Mouse (Mus musculus): ENCODE measurements around the gene Pou5f1. TPM values are rescaled to one million over a fixed set of nuclear protein-coding genes. Genes with fewer than 3 reads are reported as not detected.
"Not testable (repeated sequence)": the region's sequence is repeated elsewhere in the genome, so short reads cannot be mapped to it uniquely, and the experiment has no call there.

Pou5f1 gene
- 0.13 TPM in 1 of 2 replicates, not detected in the other for polyA plus RNA-seq (2014; fragmentation: Nextera tagmentation; extraction: Ambion mirVana)

DNA sequence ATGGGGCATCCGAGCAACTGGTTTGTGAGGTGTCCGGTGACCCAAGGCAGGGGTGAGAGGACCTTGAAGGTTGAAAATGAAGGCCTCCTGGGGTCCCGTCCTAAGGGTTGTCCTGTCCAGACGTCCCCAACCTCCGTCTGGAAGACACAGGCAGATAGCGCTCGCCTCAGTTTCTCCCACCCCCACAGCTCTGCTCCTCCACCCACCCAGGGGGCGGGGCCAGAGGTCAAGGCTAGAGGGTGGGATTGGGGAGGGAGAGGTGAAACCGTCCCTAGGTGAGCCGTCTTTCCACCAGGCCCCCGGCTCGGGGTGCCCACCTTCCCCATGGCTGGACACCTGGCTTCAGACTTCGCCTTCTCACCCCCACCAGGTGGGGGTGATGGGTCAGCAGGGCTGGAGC, at the start of gene Pou5f1:
Gene Pou5f1 (plus strand): TSS at position 243 of the 400 bp plus-strand sequence.
- Histone ChIP-seq H3K4me3 (ENCODE audit: low read depth, low read length) (no peak within 1 kb of the TSS), H3K9me3 (ENCODE audit: control insufficient read depth, low read length) (no peaks in the 10 kb centered on the region), H3K27me3 (replicated peaks; ENCODE audit: control insufficient read depth, insufficient read depth, low read length) (peaks cover 24% of the 10 kb centered on the region; the same call in 1 of the 2 replicates), H3K4me1 (replicated peaks; ENCODE audit: control insufficient read depth, insufficient read depth, low read length) (no peaks in the 10 kb centered on the region; the same call in 1 of the 2 replicates), H3K27ac (ENCODE audit: low read depth) (no peak within 1 kb of the TSS), H3K4me2 (ENCODE audit: low read length) (no peak within 1 kb of the TSS), H3K36me3 (ENCODE audit: control insufficient read depth, insufficient read depth, low read length) (no peaks in the 10 kb centered on the region), H3K9ac (ENCODE audit: low read length) (no peak within 1 kb of the TSS)
- 53% methylated on average over 13 of the region's 13 CpGs for WGBS
- DNase-seq (ENCODE audit: low spot score) (no peak), ATAC-seq (replicated peaks; ENCODE audit: low FRiP score, low TSS enrichment, low read depth) (no peak)

DNA sequence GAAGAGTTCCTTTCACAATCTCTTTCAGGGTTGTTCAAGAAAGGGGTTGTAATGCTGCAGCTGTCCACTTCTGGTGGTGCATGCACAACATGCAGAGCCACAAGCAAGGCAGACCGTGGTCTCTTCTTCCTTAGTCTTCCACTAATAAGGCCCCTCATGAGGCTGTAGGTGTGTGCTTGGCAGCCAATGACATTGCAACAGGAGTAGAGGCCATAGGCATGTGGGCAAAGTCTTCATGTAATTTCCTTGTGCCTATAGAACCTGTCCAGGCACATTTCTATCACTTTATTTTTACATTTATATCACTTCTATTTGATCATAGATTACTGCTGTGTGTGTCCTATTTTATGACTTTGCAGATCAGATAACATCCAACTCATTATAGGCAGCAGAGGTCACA, 47.6 kb upstream of the Pou5f1 start:
- WGBS: no CpG with 5 or more reads among the region's 1 CpGs
- H3K4me2 ChIP-seq (ENCODE audit: low read length): not testable (repeated sequence)

DNA sequence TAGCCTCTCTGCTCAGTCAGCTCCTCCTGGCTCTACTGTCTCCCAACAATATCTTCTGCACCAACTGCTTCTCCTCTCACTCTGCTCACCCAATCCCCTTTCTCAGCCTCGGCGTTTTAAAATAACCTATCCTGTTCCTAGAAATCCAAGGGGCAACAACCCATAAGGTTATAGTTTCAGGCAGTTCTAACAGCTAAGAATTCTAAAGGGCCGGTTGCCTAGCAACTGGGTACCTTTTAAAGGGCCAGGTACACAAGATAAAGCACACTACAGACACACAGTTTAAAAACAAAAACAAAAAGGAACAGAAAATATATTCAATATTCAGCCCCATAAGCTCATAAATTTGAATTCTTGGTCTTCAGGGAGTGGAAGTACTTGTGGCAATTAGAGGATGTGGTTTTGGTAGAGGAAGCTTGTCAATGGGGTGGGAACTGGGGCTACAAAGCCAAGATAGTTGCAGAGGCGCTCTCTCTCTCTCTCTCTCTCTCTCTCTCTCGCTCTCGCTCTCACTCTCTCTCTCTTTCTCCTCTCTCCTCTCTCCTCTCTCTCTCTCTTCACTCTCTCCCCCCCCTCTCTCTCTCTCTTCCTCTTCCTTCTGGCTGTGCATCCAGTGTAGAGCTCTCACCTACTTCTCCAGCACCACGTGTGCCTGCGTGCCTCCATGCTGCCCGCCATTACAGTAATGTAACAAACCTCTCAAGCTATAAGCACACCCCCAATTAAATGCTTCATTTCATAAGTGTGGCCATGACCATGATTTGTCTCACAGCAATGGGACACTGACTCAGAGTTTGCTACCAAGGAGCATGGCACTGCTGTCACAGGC, 45.1 kb upstream of the Pou5f1 start:
- not testable (repeated sequence) for ATAC-seq (replicated peaks; ENCODE audit: low FRiP score, low TSS enrichment, low read depth); H3K27me3 ChIP-seq (replicated peaks; ENCODE audit: control insufficient read depth, insufficient read depth, low read length); H3K4me1 ChIP-seq (replicated peaks; ENCODE audit: control insufficient read depth, insufficient read depth, low read length); H3K27ac ChIP-seq (ENCODE audit: low read depth); H3K4me2 ChIP-seq (ENCODE audit: low read length); DNase-seq (ENCODE audit: low spot score); H3K4me3 ChIP-seq (ENCODE audit: low read depth, low read length); H3K9ac ChIP-seq (ENCODE audit: low read length); H3K9me3 ChIP-seq (ENCODE audit: control insufficient read depth, low read length); H3K36me3 ChIP-seq (ENCODE audit: control insufficient read depth, insufficient read depth, low read length)
- WGBS: no CpG with 5 or more reads among the region's 9 CpGs

More for the DNA sequence above, 47.6 kb upstream of the Pou5f1 start:
- H3K4me1 ChIP-seq (replicated peaks; ENCODE audit: control insufficient read depth, insufficient read depth, low read length); H3K9ac ChIP-seq (ENCODE audit: low read length); H3K4me3 ChIP-seq (ENCODE audit: low read depth, low read length); H3K27ac ChIP-seq (ENCODE audit: low read depth); ATAC-seq (replicated peaks; ENCODE audit: low FRiP score, low TSS enrichment, low read depth); H3K9me3 ChIP-seq (ENCODE audit: control insufficient read depth, low read length); H3K27me3 ChIP-seq (replicated peaks; ENCODE audit: control insufficient read depth, insufficient read depth, low read length); DNase-seq (ENCODE audit: low spot score); H3K36me3 ChIP-seq (ENCODE audit: control insufficient read depth, insufficient read depth, low read length): not testable (repeated sequence)

DNA sequence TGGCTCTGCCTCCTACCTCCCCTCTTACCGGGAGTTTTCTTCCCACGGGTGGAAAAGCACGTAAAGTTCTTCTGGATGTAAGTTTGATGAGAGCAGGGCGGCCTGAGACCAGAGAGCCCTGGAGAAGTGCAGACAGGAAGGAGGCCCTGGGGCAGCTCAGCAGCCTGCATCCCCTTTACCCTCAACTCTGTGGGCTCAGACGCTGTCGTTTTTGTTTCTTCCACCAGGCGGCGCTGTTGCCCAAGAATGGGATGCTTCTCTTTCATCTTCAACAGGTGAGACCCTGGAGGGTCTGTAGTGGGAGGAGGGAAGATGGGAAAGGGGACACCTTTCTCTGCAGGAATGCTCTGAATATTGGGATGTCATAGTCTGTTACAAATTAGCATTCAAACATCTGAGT, 40.2 kb upstream of the Pou5f1 start:
- H3K4me1 ChIP-seq (replicated peaks; ENCODE audit: control insufficient read depth, insufficient read depth, low read length); ATAC-seq (replicated peaks; ENCODE audit: low FRiP score, low TSS enrichment, low read depth); H3K9ac ChIP-seq (ENCODE audit: low read length); H3K36me3 ChIP-seq (ENCODE audit: control insufficient read depth, insufficient read depth, low read length); H3K4me3 ChIP-seq (ENCODE audit: low read depth, low read length); H3K9me3 ChIP-seq (ENCODE audit: control insufficient read depth, low read length); H3K27ac ChIP-seq (ENCODE audit: low read depth); H3K4me2 ChIP-seq (ENCODE audit: low read length): not testable (repeated sequence)
- WGBS: 10% methylated on average over 8 of the region's 8 CpGs
- peaks cover 18% of the 10 kb centered on the region for H3K27me3 ChIP-seq (replicated peaks; ENCODE audit: control insufficient read depth, insufficient read depth, low read length)
- peak; percentile 84 for DNase-seq (ENCODE audit: low spot score)

DNA sequence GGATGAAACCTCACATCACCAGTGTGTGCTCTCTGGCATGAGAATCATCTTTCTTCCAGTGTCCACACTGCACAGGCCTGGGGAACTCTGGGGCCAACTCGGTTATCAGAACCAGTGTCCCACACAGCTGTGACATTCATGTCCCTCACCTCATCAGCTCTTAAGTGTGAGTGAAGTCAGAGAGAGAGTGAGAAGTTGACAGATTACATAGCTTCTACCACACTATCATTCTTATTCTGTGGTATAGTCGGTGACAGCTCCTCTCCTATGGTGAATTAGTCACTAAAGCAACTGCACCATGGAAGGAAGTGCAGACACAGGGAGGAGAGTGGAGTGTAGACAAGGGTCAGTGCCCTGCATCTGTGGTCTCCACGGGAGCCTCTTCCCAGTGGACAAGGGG, 36.9 kb upstream of the Pou5f1 start:
- not testable (repeated sequence) for ATAC-seq (replicated peaks; ENCODE audit: low FRiP score, low TSS enrichment, low read depth); DNase-seq (ENCODE audit: low spot score); H3K9ac ChIP-seq (ENCODE audit: low read length); H3K4me1 ChIP-seq (replicated peaks; ENCODE audit: control insufficient read depth, insufficient read depth, low read length); H3K4me2 ChIP-seq (ENCODE audit: low read length); H3K9me3 ChIP-seq (ENCODE audit: control insufficient read depth, low read length); H3K27ac ChIP-seq (ENCODE audit: low read depth); H3K4me3 ChIP-seq (ENCODE audit: low read depth, low read length); H3K36me3 ChIP-seq (ENCODE audit: control insufficient read depth, insufficient read depth, low read length)
- peaks cover 23% of the 10 kb centered on the region for H3K27me3 ChIP-seq (replicated peaks; ENCODE audit: control insufficient read depth, insufficient read depth, low read length)
- 64% methylated on average over 3 of the region's 3 CpGs for WGBS

DNA sequence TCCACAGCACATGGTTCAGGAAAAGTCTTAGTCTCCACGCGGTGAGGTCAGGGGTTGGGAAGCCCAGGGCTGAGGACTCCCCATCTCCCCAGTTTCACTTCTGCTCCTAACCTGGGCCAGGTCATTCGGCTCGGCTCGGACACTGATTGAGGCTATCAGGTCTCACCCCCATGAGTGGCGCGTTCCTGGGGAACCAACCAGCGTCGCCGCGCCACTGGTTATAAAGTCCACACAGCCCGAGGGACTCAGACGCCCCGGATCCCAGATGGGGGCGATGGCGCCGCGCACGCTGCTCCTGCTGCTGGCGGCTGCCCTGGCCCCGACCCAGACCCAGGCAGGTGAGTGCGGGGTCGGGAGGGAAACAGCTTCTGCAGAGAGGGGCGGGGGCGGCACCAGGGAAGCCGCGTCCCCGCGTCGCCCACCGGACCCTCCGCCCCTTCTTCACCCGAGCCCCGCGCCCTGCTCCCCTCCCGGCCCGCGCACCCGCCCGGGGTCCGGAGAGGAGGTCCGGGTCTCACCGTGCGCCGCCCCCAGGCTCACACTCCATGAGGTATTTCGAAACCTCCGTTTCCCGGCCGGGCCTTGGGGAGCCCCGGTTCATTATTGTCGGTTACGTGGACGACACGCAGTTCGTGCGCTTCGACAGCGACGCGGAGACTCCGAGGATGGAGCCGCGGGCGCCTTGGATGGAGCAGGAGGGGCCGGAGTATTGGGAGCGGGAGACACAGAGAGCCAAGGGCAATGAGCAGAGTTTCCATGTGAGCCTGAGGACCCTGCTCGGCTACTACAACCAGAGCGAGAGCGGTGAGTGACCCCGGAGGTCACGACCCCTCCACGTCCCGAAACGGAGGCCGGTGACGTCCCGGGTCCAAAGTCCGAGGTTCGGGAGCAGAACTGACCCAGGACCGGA, 35.7 kb upstream of the Pou5f1 start, which contains the start of gene H2-Q10:
Gene H2-Q10 (plus strand): TSS at position 248 of the 910 bp plus-strand sequence.
- no peaks in the 10 kb centered on the region for H3K4me1 ChIP-seq (replicated peaks; ENCODE audit: control insufficient read depth, insufficient read depth, low read length)
- H3K36me3 ChIP-seq (ENCODE audit: control insufficient read depth, insufficient read depth, low read length): no peaks in the 10 kb centered on the region
- ATAC-seq (replicated peaks; ENCODE audit: low FRiP score, low TSS enrichment, low read depth): no peak
- under 1% methylated on average over 70 of the region's 80 CpGs for WGBS
- no peak within 1 kb of the TSS for H3K27ac ChIP-seq (ENCODE audit: low read depth)
- H3K9me3 ChIP-seq (ENCODE audit: control insufficient read depth, low read length): no peaks in the 10 kb centered on the region
- H3K4me2 ChIP-seq (ENCODE audit: low read length): peak within 1 kb of the TSS; percentile 80
- peak within 1 kb of the TSS; percentile 41 for H3K4me3 ChIP-seq (ENCODE audit: low read depth, low read length)
- H3K27me3 ChIP-seq (replicated peaks; ENCODE audit: control insufficient read depth, insufficient read depth, low read length): peaks cover 23% of the 10 kb centered on the region
- DNase-seq (ENCODE audit: low spot score): peak; percentile 57
- H3K9ac ChIP-seq (ENCODE audit: low read length): peak within 1 kb of the TSS; percentile 16

DNA sequence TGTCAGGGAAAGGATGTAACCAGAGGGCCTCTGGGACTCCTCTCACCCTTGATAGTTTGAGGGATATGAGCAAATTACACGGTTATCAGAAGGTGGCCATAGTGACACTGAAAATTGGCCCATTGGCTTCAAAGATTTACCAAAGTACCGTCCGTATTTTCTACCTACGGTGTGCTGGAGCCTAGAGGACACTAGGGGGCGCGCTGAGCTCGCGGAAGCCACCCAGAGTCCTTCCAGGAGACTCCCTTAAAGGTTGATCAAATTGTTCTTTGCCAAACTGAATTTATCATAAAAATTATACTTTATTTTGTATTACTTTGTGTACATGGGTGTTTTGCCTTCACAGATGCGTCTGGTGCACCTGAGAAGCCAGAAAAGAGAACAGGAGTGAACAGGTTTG, 21.8 kb upstream of the Pou5f1 start:
- H3K9ac ChIP-seq (ENCODE audit: low read length): no peak overlapping the region
- H3K27me3 ChIP-seq (replicated peaks; ENCODE audit: control insufficient read depth, insufficient read depth, low read length): no peaks in the 10 kb centered on the region
- H3K4me2 ChIP-seq (ENCODE audit: low read length): no peak overlapping the region
- H3K27ac ChIP-seq (ENCODE audit: low read depth): no peak overlapping the region
- no peaks in the 10 kb centered on the region for H3K36me3 ChIP-seq (ENCODE audit: control insufficient read depth, insufficient read depth, low read length)
- peak; percentile 73 for DNase-seq (ENCODE audit: low spot score)
- ATAC-seq (replicated peaks; ENCODE audit: low FRiP score, low TSS enrichment, low read depth): no peak; the same call in 1 of the 2 replicates
- 1% methylated on average over 9 of the region's 9 CpGs for WGBS
- H3K4me1 ChIP-seq (replicated peaks; ENCODE audit: control insufficient read depth, insufficient read depth, low read length): no peaks in the 10 kb centered on the region
- no peak overlapping the region for H3K4me3 ChIP-seq (ENCODE audit: low read depth, low read length)
- no peaks in the 10 kb centered on the region for H3K9me3 ChIP-seq (ENCODE audit: control insufficient read depth, low read length)

DNA sequence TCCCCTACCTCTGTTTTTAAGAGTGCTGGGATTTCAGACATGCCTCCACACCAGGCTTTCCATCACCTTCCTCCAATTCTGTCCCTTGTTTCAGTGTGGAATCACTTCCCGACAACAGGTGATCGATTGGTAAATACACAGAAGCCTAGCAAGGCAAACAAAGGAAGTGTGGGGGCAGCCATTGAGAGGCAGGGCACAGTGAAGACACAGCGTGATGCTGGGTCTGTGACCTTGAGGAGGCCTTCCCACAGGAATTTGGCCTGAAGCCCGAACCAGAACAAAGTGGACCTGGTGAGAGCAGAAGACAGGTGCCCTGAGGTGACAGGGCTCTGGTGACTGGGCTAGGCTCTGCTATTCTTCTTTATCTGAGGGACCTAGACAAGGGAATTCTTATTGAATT, 20.1 kb upstream of the Pou5f1 start:
- ATAC-seq (replicated peaks; ENCODE audit: low FRiP score, low TSS enrichment, low read depth) (no peak), DNase-seq (ENCODE audit: low spot score) (no peak)
- Histone ChIP-seq H3K4me1 (replicated peaks; ENCODE audit: control insufficient read depth, insufficient read depth, low read length) (no peaks in the 10 kb centered on the region), H3K36me3 (ENCODE audit: control insufficient read depth, insufficient read depth, low read length) (no peaks in the 10 kb centered on the region), H3K27ac (ENCODE audit: low read depth) (no peak overlapping the region), H3K4me3 (ENCODE audit: low read depth, low read length) (no peak overlapping the region), H3K9me3 (ENCODE audit: control insufficient read depth, low read length) (no peaks in the 10 kb centered on the region), H3K27me3 (replicated peaks; ENCODE audit: control insufficient read depth, insufficient read depth, low read length) (no peaks in the 10 kb centered on the region), H3K4me2 (ENCODE audit: low read length) (no peak overlapping the region), H3K9ac (ENCODE audit: low read length) (no peak overlapping the region)
- WGBS: 30% methylated on average over 4 of the region's 4 CpGs
